Mouse (Mus musculus): ENCODE data around the gene S100a4. TPM values are rescaled to one million over a fixed set of nuclear protein-coding genes. Genes with fewer than 3 reads are reported as not detected.

The S100a4 gene
- total and polyA plus RNA-seq, 3 experiments: 9.9 to 20.4 (median 11.4) TPM

GRCm38 (mm10) chr3:90653717-90654116 lies 50.1 kb downstream of the S100a4 start, which contains the start of gene S100a7a:
TSS of gene S100a7a (plus strand) at chr3:90654017.
- TF ChIP-seq POLR2A (IDR thresholded peaks at IDR 0.05; ENCODE audit: insufficient read depth, low read depth, low read length) (no peak), CTCF (IDR thresholded peaks at IDR 0.05) (no peak), EP300 (IDR thresholded peaks at IDR 0.05; ENCODE audit: insufficient read depth, low read depth, low read length) (no peak)
- H3K79me2 ChIP-seq (replicated peaks; ENCODE audit: control insufficient read depth, insufficient read depth, low read length): no peaks in the 10 kb centered on the region
- no peaks in the 10 kb centered on the region for H3K4me1 ChIP-seq (ENCODE audit: control insufficient read depth, insufficient read depth, low read length)
- H3K4me3 ChIP-seq: no peak within 1 kb of the TSS
- H3K27ac ChIP-seq: no peak within 1 kb of the TSS
- intact Hi-C loops (cut with DNase I): loop anchor here (1.0 to 5.0 kb wide), 3 partner anchors 66 to 241 kb away; partner anchors contain the start of gene Snapin
- no peaks in the 10 kb centered on the region for H3K27me3 ChIP-seq (ENCODE audit: control insufficient read depth, insufficient read depth, low read length)
- no peak within 1 kb of the TSS for H3K9ac ChIP-seq (ENCODE audit: low read depth, low read length)
- no peak for DNase-seq
- H3K36me3 ChIP-seq (ENCODE audit: control insufficient read depth, insufficient read depth, low read length): no peaks in the 10 kb centered on the region

Other genes starting within 250 kb of the S100a4 start
- 1 to 10 TPM in 1 of 2 experiments, under 1 TPM in 1; 0.76 to 1.1 TPM for gene Slc27a3, start 213.8 kb upstream of the S100a4 start, total RNA-seq (2021)
- 2.2 and 3.7 TPM in 2 replicates for gene Slc27a3, start 213.8 kb upstream of the S100a4 start, polyA plus RNA-seq (2012; rRNA removed)
- gene Ints3, start 170.1 kb upstream of the S100a4 start, total RNA-seq (2021): 10 to 100 TPM; 22.9 to 26.3 TPM
- gene Ints3, start 170.1 kb upstream of the S100a4 start, polyA plus RNA-seq (2012; rRNA removed): 15.2 and 21.8 TPM in 2 replicates
- gene Npr1, start 137.9 kb upstream of the S100a4 start, total RNA-seq (2021): 10 to 100 TPM; 16.1 to 16.3 TPM
- 35.0 and 47.5 TPM in 2 replicates for gene Npr1, start 137.9 kb upstream of the S100a4 start, polyA plus RNA-seq (2012; rRNA removed)
- gene Ilf2, start 127.6 kb upstream of the S100a4 start, total RNA-seq (2021): 10 to 100 TPM; 30.6 to 32.2 TPM
- 13.9 and 24.9 TPM in 2 replicates for gene Ilf2, start 127.6 kb upstream of the S100a4 start, polyA plus RNA-seq (2012; rRNA removed)
- gene Snapin, start 112.7 kb upstream of the S100a4 start, total RNA-seq (2021): 10 to 100 TPM; 60.0 to 71.3 TPM
- gene Snapin, start 112.7 kb upstream of the S100a4 start, polyA plus RNA-seq (2012; rRNA removed): 50.7 and 89.1 TPM in 2 replicates
- gene Chtop, start 94.3 kb upstream of the S100a4 start, total RNA-seq (2021): 10 to 100 TPM; 90.0 to 93.0 TPM
- gene Chtop, start 94.3 kb upstream of the S100a4 start, polyA plus RNA-seq (2012; rRNA removed): 30.4 and 51.4 TPM in 2 replicates
- 1,000 to 10,000 TPM in 1 of 2 experiments, 100 to 1,000 TPM in 1; 871 to 1,070 TPM for gene S100a1, start 89.4 kb upstream of the S100a4 start, total RNA-seq (2021)
- 1,425 and 1,426 TPM in 2 replicates for gene S100a1, start 89.4 kb upstream of the S100a4 start, polyA plus RNA-seq (2012; rRNA removed)
- 10 to 100 TPM; 28.3 to 29.6 TPM for gene S100a13, start 89.3 kb upstream of the S100a4 start, total RNA-seq (2021)
- gene S100a13, start 89.3 kb upstream of the S100a4 start, polyA plus RNA-seq (2012; rRNA removed): 56.7 and 78.0 TPM in 2 replicates
- under 1 TPM; 0.23 to 0.50 TPM for gene S100a14, start 76.9 kb upstream of the S100a4 start, total RNA-seq (2021)
- gene S100a14, start 76.9 kb upstream of the S100a4 start, polyA plus RNA-seq (2012; rRNA removed): 0.57 TPM in 1 of 2 replicates, not detected in the other
- 10 to 100 TPM; 65.5 to 69.6 TPM for gene S100a16, start 66.5 kb upstream of the S100a4 start, total RNA-seq (2021)
- 75.2 and 98.3 TPM in 2 replicates for gene S100a16, start 66.5 kb upstream of the S100a4 start, polyA plus RNA-seq (2012; rRNA removed)
- not detected for gene S100a3, start 43.2 kb upstream of the S100a4 start, total RNA-seq (2021)
- gene S100a3, start 43.2 kb upstream of the S100a4 start, polyA plus RNA-seq (2012; rRNA removed): 0.32 and 0.37 TPM in 2 replicates
- not detected for gene S100a2, start 13.5 kb upstream of the S100a4 start, total RNA-seq (2021)
- not detected in 2 replicates for gene S100a2, start 13.5 kb upstream of the S100a4 start, polyA plus RNA-seq (2012; rRNA removed)
- gene Gm42674, start 1.9 kb upstream of the S100a4 start, total RNA-seq (2021): not detected
- gene Gm42674, start 1.9 kb upstream of the S100a4 start, polyA plus RNA-seq (2012; rRNA removed): not detected in 2 replicates
- not detected for gene S100a5, start 4.8 kb downstream of the S100a4 start, total RNA-seq (2021)
- gene S100a5, start 4.8 kb downstream of the S100a4 start, polyA plus RNA-seq (2012; rRNA removed): not detected in 2 replicates
- 10 to 100 TPM; 65.8 to 79.9 TPM for gene S100a6, start 9.1 kb downstream of the S100a4 start, total RNA-seq (2021)
- 141 and 158 TPM in 2 replicates for gene S100a6, start 9.1 kb downstream of the S100a4 start, polyA plus RNA-seq (2012; rRNA removed)
- under 1 TPM; 0.18 to 0.57 TPM for gene S100a7a, start 50.2 kb downstream of the S100a4 start, total RNA-seq (2021)
- gene S100a7a, start 50.2 kb downstream of the S100a4 start, polyA plus RNA-seq (2012; rRNA removed): 0.29 and 1.0 TPM in 2 replicates
- gene S100a8, start 65.2 kb downstream of the S100a4 start, total RNA-seq (2021): 1 to 10 TPM in 1 of 2 experiments, not detected in 1; 7.7 TPM
- gene S100a8, start 65.2 kb downstream of the S100a4 start, polyA plus RNA-seq (2012; rRNA removed): 4.6 and 6.6 TPM in 2 replicates
- 1 to 10 TPM; 1.5 to 9.2 TPM for gene S100a9, start 92.0 kb downstream of the S100a4 start, total RNA-seq (2021)
- 6.2 and 7.0 TPM in 2 replicates for gene S100a9, start 92.0 kb downstream of the S100a4 start, polyA plus RNA-seq (2012; rRNA removed)
- not detected for gene Pglyrp4, start 123.1 kb downstream of the S100a4 start, total RNA-seq (2021)
- gene Pglyrp4, start 123.1 kb downstream of the S100a4 start, polyA plus RNA-seq (2012; rRNA removed): not detected in 2 replicates
- not detected for gene Gm5849, start 174.1 kb downstream of the S100a4 start, total RNA-seq (2021)
- gene Gm5849, start 174.1 kb downstream of the S100a4 start, polyA plus RNA-seq (2012; rRNA removed): not detected in 2 replicates